Mouse (Mus musculus) stomach, postnatal 0 days (tissue): Measurements from ENCODE around the gene Socs4.

Experiments used
- CTCF ChIP-seq: IDR thresholded peaks from 2 replicates; pipeline ENCODE4 v1.5.1; 2016; ENCODE audit warnings: antibody characterized with exemption, low read depth, mild to moderate bottlenecking, moderate library complexity
- EP300 ChIP-seq: optimal IDR thresholded peaks from 2 replicates; pipeline ENCODE3; 2016; ENCODE audit warnings: antibody characterized with exemption

DNA sequence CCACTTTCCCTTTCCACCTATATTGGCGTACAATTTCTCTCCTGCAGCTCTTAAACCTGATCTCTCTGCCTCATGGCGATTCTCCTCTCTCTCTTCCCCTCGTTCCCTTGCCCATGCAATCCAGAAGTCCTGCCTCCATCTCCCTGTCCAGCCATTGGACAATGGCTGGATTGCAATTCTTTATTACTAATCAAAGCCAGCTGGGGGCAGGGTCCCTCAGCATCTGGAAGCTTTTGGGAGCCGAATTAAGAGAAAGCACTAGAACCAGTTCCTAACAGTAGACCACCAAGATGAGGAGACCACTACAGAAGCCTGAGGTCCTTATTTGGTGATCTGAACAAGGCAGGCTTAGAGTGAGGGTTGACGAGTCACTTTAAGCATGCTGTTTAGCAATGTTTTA is 55.2 kb downstream of the Socs4 start:
- TF ChIP-seq CTCF (no peak), EP300 (no peak)
